Comparison of ENCODE assay signal across 12 mouse cellular contexts in the genomic region with DNA sequence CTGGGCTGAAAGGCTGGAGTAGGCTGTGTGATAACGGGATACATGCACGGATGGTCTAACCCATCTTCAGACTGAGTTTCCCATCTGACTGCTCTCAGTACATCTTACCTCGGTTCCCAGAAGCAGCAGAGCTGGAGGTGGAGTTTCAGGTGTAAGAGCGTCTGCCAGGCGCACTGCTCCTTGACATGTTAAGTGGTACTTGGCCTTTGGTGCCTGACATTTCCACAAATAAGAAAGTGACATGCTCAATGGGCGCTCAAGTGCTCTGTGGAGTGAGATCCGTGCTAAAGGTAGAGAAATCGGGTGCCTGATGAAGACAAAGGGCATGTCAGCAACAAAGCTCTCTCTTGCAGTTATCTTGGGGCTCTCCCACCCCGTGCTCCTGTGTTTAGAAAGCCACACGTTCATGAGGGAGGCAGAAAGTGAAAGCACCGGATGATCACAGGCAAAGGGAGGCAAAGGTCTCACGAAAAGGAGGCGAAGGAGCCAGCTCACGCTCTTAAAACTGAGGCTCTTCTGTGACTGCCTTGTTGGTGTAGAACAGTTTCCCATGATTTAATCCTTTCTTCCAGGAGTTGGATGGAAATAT. TPM values are rescaled to one million over a fixed set of nuclear protein-coding genes. Genes with fewer than 3 reads are reported as not detected.
A peak's percentile ranks its signal among the peaks of the same experiment; 100 is the strongest.
DNase-seq lines count a peak whose midpoint lies in the region; ATAC-seq lines count a peak whose summit lies in the region.
"Had no signal": no experiment of that assay in that cellular context is flagged by ENCODE, and none has a peak within 500 bp of the region (broad histone marks: within the 10 kb centered on the region; RNA-seq: fewer than 3 reads in every experiment).

No protein-coding gene starts in this region.

- 31% methylated on average over 14 of the region's 14 CpGs for WGBS in intestine, embryonic 16.5 days

- H3K27ac ChIP-seq in intestine, embryonic 16.5 days (ENCODE audit: low read length), result no peak overlapping the region
- H3K27ac ChIP-seq: kidney, postnatal 0 days; neural tube, embryonic 12.5 days had no signal

- no peaks in the 10 kb centered on the region for H3K9me3 ChIP-seq in intestine, embryonic 16.5 days (ENCODE audit: control insufficient read depth, low read length)

- ATAC-seq in CD4-positive, CD25-positive, alpha-beta regulatory T cell, adult 4 months, result peak; percentile 84
- peak; percentile 68 for ATAC-seq in activated CD4-positive, CD25-positive, alpha-beta regulatory T cell, adult 4 months
- no peak for ATAC-seq in intestine, embryonic 16.5 days

- H3K9ac ChIP-seq in intestine, embryonic 16.5 days (ENCODE audit: low read depth, low read length), result 0 out of 2 replicates have a peak overlapping the region, but pooled peaks have one; percentile 24
- H3K9ac ChIP-seq: neural tube, embryonic 12.5 days had no signal

- no peaks in the 10 kb centered on the region for H3K36me3 ChIP-seq in intestine, embryonic 16.5 days (ENCODE audit: control insufficient read depth, insufficient read depth, low read length)
- H3K36me3 ChIP-seq: neural tube, embryonic 12.5 days had no signal

- H3K4me1 ChIP-seq in intestine, embryonic 16.5 days (ENCODE audit: control insufficient read depth, insufficient read depth, low read length), result peaks cover 7% of the 10 kb centered on the region; the same call in 1 of the 2 replicates

- no peak overlapping the region for H3K4me3 ChIP-seq in intestine, embryonic 16.5 days (ENCODE audit: low read length)
- H3K4me3 ChIP-seq: erythroblast, embryonic 14.5 days; neural tube, embryonic 12.5 days had no signal

- no peaks in the 10 kb centered on the region for H3K27me3 ChIP-seq in intestine, embryonic 16.5 days (replicated peaks; ENCODE audit: control insufficient read depth, insufficient read depth, low read length)

- DNase-seq in lung, postnatal 25 days (ENCODE audit: low spot score), result peak; percentile 56
- no peak for DNase-seq in cerebellum, postnatal 4 days (ENCODE audit: low spot score in 2 of 2)
- no peak for DNase-seq in B cell, adult 2 months
- DNase-seq in adrenal gland, postnatal 36 days, result no peak
- DNase-seq: cerebellum, postnatal 25 days; right cerebral cortex, postnatal 14 days had no signal

- H3K4me2 ChIP-seq in intestine, embryonic 16.5 days (ENCODE audit: low read depth, low read length), result peak overlapping the region; percentile 30; the same call in 1 of the 2 replicates
- H3K4me2 ChIP-seq: neural tube, embryonic 12.5 days had no signal

RNA-seq across cellular contexts. Expression of a gene that starts 55.3 kb away (rescaled TPM):
- 10 to 100 TPM; 44.6 to 46.0 TPM for polyA plus RNA-seq in CD4-positive, CD25-positive, alpha-beta regulatory T cell, adult 4 months (2017; shearing (Covaris generic))
- 10 to 100 TPM; 32.1 to 36.8 TPM for polyA plus RNA-seq in activated CD4-positive, CD25-positive, alpha-beta regulatory T cell, adult 4 months (2017; shearing (Covaris generic))
- polyA plus RNA-seq in intestine, embryonic 16.5 days (2015; fragmentation: Nextera tagmentation; extraction: Ambion mirVana), result 36.1 and 37.6 TPM in 2 replicates
- 10 to 100 TPM; 25.5 to 29.7 TPM for total RNA-seq in adrenal gland, postnatal 36 days (2021)

RNA-seq across cellular contexts. Expression of a gene that starts 55.4 kb away (rescaled TPM):
- polyA plus RNA-seq in CD4-positive, CD25-positive, alpha-beta regulatory T cell, adult 4 months (2017; shearing (Covaris generic)), result 100 to 1,000 TPM; 117 to 160 TPM
- 100 to 1,000 TPM in 1 of 2 experiments, 10 to 100 TPM in 1; 54.6 to 103 TPM for polyA plus RNA-seq in activated CD4-positive, CD25-positive, alpha-beta regulatory T cell, adult 4 months (2017; shearing (Covaris generic))
- polyA plus RNA-seq in intestine, embryonic 16.5 days (2015; fragmentation: Nextera tagmentation; extraction: Ambion mirVana), result 89.6 and 90.5 TPM in 2 replicates
- total RNA-seq in adrenal gland, postnatal 36 days (2021), result 10 to 100 TPM; 56.8 to 72.0 TPM
